Mouse (Mus musculus): ENCODE results near the gene Reps2.

- TF ChIP-seq GATA1 (IDR thresholded peaks at IDR 0.05; ENCODE audit: low read length) (no peak), TAL1 (IDR thresholded peaks at IDR 0.05; ENCODE audit: low read length) (no peak)
Measured at GRCm38 (mm10) chrX:162521831-162522514, 121.5 kb downstream of the Reps2 start.

All from erythroblast, embryonic 14.5 days (primary cell).